Mouse (Mus musculus) cerebellum, postnatal 25 days (tissue): ENCODE results near the gene Tpm1.

Experiments
- DNase-seq, 2 experiments: peaks; one replicate each; pipeline ENCODE4 v3.0.0; 2021; ENCODE audit warnings: mixed read lengths in 2 of 2

Gene Tpm1

DNA sequence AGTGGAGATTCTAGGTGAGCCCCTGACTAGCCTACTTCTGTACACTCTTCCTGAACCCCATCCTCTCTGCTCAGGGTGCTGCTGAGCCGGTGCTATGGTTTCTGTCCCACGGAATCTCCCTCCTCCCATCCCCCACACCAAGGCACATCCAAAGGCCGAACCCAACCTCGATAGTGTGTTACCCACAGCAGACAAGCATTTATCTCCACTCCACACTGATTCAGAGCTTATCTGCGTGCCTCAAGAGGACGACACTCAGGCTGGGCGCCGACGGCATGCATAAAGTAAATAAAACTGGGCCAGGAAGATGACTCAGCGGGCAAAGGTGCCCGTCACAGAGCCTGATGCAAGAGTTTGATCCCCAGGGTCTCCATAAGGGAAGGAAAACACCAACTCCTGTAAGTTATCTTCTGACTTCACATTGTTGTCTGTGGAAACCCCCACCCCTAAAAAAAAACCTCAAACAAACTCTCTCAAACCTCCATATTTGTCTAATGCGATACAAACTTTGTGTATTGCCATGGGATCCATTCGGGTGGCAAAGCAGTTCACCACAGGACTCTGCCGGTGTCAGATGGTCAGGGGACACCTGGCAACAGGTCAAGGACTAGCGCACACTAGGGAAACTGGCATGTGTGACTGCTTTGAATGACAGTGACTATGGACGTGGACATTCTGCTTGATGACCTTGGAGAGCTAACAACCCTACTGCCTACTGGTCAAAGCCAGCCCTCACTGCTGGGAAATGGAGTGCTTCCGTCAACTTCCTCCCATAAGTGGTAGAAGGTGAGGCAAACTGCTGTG, 24.1 kb downstream of the Tpm1 start:
- peak in 1 of 2 experiments; percentile 47 for DNase-seq

DNA sequence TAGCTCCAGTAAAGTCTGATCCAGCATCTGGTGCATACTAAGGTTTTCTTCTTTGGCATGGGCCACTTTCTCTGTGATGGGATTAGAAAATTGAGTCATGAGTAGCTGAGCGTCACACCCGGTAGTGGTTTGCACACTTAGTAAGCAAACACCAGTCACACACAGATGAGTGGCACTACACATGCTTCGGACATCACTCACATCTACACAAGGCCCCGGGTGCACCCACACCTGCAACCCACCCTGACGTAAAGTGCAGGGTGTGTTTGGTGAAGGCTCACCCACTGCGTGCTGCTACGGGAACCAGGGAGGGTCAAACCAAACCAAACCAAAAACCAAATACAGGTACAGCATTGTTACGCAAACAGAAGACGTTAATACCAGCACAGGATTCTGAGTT, 25.8 kb downstream of the Tpm1 start:
- no peak for DNase-seq

DNA sequence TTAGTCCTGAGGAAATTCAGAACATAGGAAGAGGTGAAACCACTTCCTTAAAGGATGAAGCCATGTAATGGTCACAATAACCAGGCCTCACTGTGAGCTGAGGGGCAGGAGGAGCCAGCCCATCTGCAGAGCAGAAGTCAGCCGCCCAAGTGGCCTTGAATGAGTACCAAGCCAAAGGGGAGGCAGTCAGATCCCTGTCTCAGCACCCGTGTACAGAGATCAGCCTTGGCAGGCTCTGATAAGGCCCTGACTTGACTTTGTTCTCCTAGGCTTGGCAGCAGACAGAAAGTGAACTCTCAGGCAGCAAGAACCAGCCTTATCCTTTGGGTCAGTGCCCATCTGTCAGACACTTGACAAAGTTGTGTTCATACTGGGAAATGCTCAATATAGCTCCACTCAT, 29.1 kb downstream of the Tpm1 start:
- no peak for DNase-seq

GRCm38 (mm10) chr9:67013501-67013900, 35.7 kb downstream of the Tpm1 start:
- DNase-seq = no peak

GRCm38 (mm10) chr9:67012470-67012869, 36.7 kb downstream of the Tpm1 start:
- no peak for DNase-seq

DNA sequence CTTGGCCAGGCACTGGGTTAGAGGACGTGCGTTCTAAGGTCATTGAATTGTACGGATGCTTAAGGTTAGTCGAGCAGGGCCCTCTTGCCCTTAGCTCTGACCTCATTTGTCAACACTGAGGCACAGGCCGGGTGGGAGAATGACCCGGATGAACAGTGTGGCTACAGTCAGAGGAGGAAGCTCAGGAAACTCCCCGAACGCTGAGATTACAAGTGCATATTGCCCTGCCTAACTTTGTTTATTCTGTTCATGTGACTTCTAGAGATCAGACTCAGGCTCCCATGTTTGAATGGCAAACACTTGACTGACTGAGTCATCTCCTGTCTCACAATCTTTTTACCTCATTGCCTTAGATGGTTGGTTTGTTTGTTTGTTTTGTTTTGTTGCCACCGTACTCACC, 37.7 kb downstream of the Tpm1 start:
- DNase-seq = no peak

DNA sequence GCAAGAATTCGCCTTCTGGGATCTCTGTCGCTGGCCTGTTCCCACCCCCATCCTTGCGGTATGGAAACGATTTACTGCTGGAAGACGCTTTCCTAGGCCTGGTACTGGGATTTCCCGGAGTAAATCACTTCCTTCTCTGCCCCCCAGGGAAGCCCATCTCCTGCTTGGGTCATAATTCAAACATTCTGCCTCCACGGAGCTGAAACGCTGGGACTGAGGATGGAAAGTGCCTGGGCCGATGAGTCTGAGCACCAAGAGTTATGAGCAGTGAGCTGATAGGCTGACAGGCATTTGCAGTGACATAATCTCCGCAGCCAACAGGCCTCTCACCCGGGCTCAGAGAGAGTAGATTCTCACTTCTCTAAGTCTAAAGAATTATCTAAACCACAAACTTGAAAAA, 40.4 kb downstream of the Tpm1 start:
- no peak for DNase-seq

DNA sequence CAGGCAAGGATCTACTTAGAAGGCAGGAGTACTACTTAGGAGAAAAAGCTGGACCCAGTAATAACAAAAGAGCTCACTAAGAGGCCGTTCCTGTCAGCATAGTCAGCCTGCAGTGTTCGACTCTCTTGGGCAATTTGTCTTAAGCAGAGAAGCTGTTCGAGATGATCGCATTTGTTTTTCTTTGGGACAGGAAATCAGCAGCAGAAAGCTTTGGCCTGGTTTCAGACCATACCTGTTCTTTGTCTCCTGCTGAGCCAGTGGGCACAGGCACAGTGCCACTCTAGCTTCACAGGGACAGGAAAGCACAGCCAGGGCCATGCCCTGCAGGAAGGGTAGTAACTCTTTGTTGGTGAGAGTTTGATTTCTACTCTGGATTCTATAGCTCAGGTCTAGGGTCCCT, 42.8 kb downstream of the Tpm1 start:
- DNase-seq = peak in 1 of 2 experiments; percentile 32

DNA sequence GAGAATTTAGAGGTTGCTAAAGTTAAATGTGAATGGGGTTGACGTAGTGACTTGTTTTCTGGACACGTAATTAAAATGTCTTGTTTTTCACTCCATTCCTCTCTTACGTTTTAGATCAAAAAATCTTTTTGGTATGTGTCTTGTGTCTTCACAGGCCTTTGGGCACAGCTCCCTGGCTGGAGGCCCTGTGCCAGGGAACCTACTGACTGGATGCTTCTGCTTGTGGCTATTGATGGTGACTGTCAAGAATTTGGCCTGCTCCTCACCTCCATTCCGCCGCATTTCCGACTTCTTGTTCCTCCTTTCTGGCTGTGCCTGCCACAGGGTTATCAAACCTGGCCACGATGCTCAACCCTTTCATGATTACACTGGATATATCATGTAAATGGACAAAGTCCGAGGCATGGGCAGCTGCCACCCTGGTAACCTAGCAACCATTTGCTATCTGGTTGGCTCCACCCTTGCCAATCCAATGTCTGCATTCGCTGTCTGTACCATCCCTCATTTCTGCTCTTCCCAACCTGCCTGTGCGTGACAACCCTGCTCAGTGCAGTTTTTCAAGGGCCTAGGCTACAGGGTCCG, 44.0 kb downstream of the Tpm1 start:
- DNase-seq = peak; percentile 71 to 74

DNA sequence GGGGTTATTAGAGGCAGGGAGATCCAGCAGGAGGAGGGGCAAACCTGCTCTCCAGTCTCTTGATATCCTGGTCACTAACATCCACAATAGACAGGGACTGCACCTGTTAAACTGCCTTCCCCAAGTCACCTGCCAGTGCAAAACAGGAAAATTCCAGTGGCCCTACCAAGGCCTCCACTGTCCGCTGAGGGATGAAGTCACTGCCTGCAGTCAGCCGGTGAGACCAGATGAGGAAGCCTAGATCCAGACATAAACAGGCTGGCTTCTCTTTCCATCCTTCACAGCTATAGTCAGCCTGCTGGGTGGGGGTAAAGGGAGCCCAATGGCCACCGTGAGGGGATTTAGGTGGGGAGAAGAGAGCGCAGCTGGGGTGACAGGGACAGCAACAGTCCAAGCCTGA, 45.5 kb downstream of the Tpm1 start:
- no peak for DNase-seq

DNA sequence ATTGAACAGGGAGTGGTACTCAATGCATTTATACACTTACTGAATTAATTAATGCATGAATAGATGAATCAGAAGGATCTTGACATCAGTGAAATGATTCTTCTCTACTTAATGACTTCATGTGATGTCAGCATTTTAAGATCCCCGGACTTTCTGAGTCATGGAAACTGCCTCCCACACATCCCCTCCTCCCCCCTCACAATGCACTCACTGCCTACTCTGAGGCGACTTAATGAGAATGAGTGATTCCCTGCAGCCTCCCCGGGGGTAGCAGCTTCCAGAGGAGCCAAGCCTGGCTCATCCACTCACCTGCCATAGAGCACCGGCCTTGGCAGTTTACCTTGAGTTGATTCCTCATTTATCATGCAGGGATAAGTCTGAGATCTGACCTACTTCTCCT, 46.0 kb downstream of the Tpm1 start:
- DNase-seq = no peak

GRCm38 (mm10) chr9:67001506-67001905, 47.7 kb downstream of the Tpm1 start:
- no peak for DNase-seq

DNA sequence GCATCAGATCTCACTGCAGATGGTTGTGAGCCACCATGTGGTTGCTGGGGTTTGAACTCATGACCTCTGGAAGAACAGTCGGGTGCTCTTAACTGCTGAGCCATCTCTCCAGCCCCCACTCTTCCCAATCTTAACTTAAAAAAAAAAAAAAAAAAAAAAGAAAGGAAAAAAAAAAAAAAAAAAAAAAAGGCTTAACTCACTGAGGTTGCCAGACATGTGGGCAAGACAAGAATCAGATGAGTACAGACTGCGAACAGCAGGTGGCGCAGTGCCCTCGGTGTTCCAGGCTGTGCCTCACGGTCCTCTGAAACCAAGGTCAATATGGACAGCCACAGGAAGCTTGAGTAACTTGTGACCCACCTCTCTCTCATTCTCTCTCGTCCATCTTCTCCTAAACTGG, 48.2 kb downstream of the Tpm1 start:
- DNase-seq = peak; percentile 80 to 89

- DNase-seq = no peak
These were observed 49.5 kb downstream of the Tpm1 start for GRCm38 (mm10) chr9:66999698-67000097.

- DNase-seq = no peak
These were observed 57.3 kb downstream of the Tpm1 start for GRCm38 (mm10) chr9:66991750-66992410.

DNA sequence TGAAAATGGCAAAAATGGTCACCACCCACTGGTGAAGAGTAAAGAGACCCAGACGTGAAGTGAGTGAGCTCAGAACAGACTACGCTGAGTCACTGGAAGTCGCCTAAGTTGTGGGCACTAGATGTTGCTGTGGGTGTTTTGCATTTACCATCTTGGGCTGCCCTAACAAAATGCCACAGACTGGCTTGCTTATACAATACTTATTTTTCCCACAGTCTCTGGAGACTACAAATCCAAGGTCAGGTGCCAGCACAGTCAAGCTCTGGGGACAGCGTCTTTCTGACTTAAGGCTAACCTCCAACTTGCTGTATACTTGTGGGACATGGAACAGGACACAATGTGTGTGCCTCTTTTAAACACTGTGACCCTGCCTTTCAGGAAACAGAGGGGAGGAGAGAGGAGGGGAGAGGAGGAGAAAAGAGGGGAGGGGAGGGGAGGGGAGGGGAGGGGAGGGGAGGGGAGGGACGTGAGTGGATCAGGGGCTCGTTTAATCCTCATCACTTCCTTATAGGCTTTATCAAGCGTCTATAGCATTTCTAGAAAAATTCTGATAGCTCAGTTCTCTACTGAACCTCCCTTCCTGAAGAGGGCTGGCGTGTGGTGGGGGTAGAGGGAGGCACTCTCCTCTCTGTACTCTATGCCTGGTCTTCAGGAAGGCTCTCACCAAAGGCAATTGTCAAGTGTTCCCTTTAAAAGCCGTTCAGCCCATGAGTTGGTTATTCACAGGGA, 58.0 kb downstream of the Tpm1 start:
- no peak for DNase-seq

DNA sequence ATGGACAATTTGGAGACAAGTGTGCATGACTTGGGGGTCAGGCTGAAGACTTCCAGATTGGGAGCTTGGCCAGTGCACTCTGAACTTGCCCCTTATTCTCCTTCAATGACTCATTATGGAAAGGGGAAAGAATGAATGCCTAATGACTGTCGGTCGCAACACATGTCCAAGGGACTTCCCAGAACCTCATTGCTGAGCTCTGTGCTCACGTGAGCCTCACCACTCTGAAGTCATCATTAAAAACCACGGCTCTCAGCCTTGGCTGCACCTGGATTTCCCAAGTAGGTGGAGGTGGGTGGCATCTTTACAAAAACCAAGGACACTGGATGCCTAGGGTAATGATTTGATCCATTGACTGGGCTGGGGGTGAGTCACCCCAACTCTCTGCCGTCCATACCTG, 59.2 kb downstream of the Tpm1 start:
- no peak for DNase-seq

- DNase-seq = no peak
These were observed 59.6 kb downstream of the Tpm1 start for GRCm38 (mm10) chr9:66989581-66989980.

DNA sequence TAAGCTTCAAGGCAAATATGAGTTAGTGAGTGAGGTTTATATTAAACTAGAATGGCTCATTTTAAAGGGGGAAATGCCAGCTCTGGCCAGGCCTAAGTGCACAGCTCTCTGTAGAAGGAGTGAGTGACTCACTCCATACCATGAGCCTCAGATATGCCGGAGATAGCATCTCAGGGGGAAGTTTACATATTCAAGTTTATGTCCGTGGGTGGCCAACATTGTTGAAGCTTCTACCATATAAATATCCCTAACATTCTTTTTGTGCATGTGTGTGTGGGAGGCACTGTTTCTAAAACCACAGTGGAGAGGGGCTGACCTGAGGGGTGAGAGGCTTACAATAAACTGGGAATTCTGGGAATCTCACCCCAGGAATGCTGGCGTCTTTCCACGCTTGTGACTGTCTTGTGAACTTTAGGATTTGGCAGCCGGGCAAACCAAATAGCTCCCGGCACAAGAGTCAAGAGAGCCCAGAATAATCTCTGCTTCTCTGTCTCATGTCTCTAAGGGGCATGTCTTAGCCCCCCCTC, 60.3 kb downstream of the Tpm1 start:
- DNase-seq = no peak

- no peak for DNase-seq
These were observed 60.9 kb downstream of the Tpm1 start for GRCm38 (mm10) chr9:66988198-66988887.

DNA sequence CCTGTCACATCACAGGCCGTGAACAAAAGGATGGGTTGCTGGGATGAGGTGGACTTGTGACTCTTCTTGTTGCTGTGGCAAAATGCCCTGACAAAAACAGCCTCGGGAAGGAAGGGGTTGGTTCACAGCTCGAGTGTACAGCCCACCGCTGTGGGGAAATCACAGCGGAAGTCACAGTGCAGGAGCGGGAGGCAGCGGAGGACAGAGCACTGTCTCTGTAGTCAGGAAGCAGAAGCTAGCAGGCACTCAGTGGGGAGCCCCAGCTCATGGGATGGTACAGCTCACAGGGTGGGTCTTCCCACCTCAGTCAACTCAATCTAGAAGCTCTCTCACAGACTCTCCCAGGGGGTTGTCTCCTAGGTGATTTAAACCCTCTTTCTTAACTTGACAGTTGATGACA, 63.8 kb downstream of the Tpm1 start:
- no peak for DNase-seq

GRCm38 (mm10) chr9:66982085-66982484, 67.1 kb downstream of the Tpm1 start:
- DNase-seq = no peak

DNA sequence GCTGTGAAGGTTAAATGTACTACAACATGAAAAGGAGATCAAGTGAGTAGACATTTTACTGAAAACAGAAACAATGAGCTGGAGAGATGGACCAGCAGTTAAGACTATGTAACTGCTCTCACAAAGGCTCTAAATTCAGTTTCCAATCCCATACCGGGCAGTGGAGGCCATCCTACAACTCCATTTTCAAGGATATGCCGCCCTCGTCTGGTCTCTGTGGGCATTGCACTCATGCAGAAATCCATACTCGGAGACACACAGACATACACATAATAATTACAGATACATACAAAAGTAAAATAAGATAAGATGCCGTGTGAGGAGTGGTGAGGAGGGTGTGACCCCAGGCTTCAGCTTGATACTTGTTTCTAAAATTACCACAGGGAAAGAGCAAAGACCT, 68.7 kb downstream of the Tpm1 start:
- peak; percentile 40 to 71 for DNase-seq
